Mouse (Mus musculus) neutrophil, adult 59 days (primary cell): Measurements from ENCODE around the gene Olfr272. TPM values are rescaled to one million over a fixed set of nuclear protein-coding genes. Genes with fewer than 3 reads are reported as not detected.

Experiments used
- total RNA-seq, 2 experiments: library from RNA; stranded (reverse); gene quantifications; 1 replicate in 1 of 2; 2 replicates in 1 of 2; pipeline ENCODE4 v1.2.4; 2023

The Olfr272 gene
- total RNA-seq: not detected

GRCm38 (mm10) chr4:52919078-52919477 lies at the start of gene Olfr272:
Gene Olfr272 (minus strand): TSS chr4:52919178.

GRCm38 (mm10) chr4:52964247-52964646 lies 45.3 kb upstream of the Olfr272 start, which contains the start of gene Olfr270:
Gene Olfr270 (plus strand): TSS chr4:52964547.

Other genes with a start within 250 kb of the Olfr272 start
- not detected for gene Olfr275, start 104.6 kb downstream of the Olfr272 start, total RNA-seq
- not detected for gene Olfr273, start 59.9 kb downstream of the Olfr272 start, total RNA-seq
- not detected for gene Olfr270, start 45.4 kb upstream of the Olfr272 start, total RNA-seq
- gene Nipsnap3a, start 70.1 kb upstream of the Olfr272 start, total RNA-seq: not detected
- 10 to 100 TPM; 38.7 to 43.7 TPM for gene Nipsnap3b, start 92.7 kb upstream of the Olfr272 start, total RNA-seq
- 1 to 10 TPM; 1.8 to 2.5 TPM for gene Abca1, start 240.7 kb upstream of the Olfr272 start, total RNA-seq